8 mouse cellular contexts compared by ENCODE assay signal in the genomic region with DNA sequence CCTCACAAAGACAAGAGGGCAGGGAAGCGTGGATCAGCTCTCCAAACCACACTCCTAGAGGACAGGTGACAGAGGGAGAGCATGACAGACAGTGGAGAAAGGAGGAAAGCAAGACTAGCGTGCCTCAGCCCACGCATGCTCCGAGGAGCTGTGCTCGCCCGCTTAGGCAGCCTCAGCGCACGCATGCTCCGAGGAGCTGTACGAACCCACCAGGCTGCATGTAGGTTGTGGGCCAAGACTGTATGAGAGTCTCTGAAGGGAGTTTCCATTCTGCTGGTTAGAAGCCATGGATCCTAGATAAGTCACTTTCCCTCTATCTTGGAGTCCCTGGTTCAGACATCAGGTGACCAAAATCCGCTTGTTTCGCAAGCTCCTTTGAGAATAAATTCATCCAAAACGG. TPM values are rescaled to one million over a fixed set of nuclear protein-coding genes. Genes with fewer than 3 reads are reported as not detected.
DNase-seq lines count a peak whose midpoint lies in the region; ATAC-seq and TF ChIP-seq lines count a peak whose summit lies in the region.

No protein-coding gene starts in this region.

- H3K4me2 ChIP-seq in forebrain, embryonic 13.5 days = peak overlapping the region; percentile 54
- H3K4me2 ChIP-seq in intestine, postnatal 0 days (replicated peaks; ENCODE audit: low read depth) = peak overlapping the region; percentile 37
- peak overlapping the region; percentile 43 for H3K4me2 ChIP-seq in midbrain, embryonic 13.5 days (replicated peaks)

- peak; percentile 20 for DNase-seq in ovary, adult 18-20 months (ENCODE audit: low spot score)
- no peak for DNase-seq in ovary, postnatal 14 days (ENCODE audit: low spot score)
- DNase-seq in spleen, adult 18-20 months = no peak
- DNase-seq in Muller cell, postnatal 12 days (ENCODE audit: inconsistent ontology term) = no peak
- no peak for DNase-seq in cerebellum, adult 9-11 months

- peak overlapping the region; percentile 23 for H3K4me3 ChIP-seq in forebrain, embryonic 13.5 days
- H3K4me3 ChIP-seq in intestine, postnatal 0 days (ENCODE audit: low read depth, low read length) = peak overlapping the region; percentile 11; the same call in 1 of the 2 replicates
- peak overlapping the region; percentile 16 for H3K4me3 ChIP-seq in midbrain, embryonic 13.5 days (replicated peaks)

- H3K4me1 ChIP-seq in forebrain, embryonic 13.5 days = peaks cover 31% of the 10 kb centered on the region
- no peaks in the 10 kb centered on the region for H3K4me1 ChIP-seq in intestine, postnatal 0 days (replicated peaks; ENCODE audit: control insufficient read depth, insufficient read depth, low read length)
- H3K4me1 ChIP-seq in midbrain, embryonic 13.5 days (replicated peaks) = peaks cover 39% of the 10 kb centered on the region

- no peak for TF ChIP-seq CTCF in intestine, postnatal 0 days (IDR thresholded peaks at IDR 0.05; ENCODE audit: low read depth)

- peak overlapping the region; percentile 61 for H3K9ac ChIP-seq in forebrain, embryonic 13.5 days
- no peak overlapping the region for H3K9ac ChIP-seq in intestine, postnatal 0 days (ENCODE audit: low read depth, low read length)
- H3K9ac ChIP-seq in midbrain, embryonic 13.5 days (replicated peaks) = peak overlapping the region; percentile 52; the same call in 1 of the 2 replicates

- 5% methylated on average over 13 of the region's 13 CpGs for WGBS in forebrain, embryonic 13.5 days
- 31% methylated on average over 13 of the region's 13 CpGs for WGBS in intestine, postnatal 0 days
- WGBS in midbrain, embryonic 13.5 days = under 1% methylated on average over 13 of the region's 13 CpGs

- no peaks in the 10 kb centered on the region for H3K36me3 ChIP-seq in forebrain, embryonic 13.5 days (ENCODE audit: poor library complexity, severe bottlenecking)
- H3K36me3 ChIP-seq in intestine, postnatal 0 days (ENCODE audit: control insufficient read depth, insufficient read depth) = no peaks in the 10 kb centered on the region
- H3K36me3 ChIP-seq in midbrain, embryonic 13.5 days = no peaks in the 10 kb centered on the region

- no peaks in the 10 kb centered on the region for H3K27me3 ChIP-seq in forebrain, embryonic 13.5 days
- 0 out of 2 replicates have a peak, but pooled peaks cover 9% of the 10 kb centered on the region for H3K27me3 ChIP-seq in intestine, postnatal 0 days (replicated peaks; ENCODE audit: control insufficient read depth, insufficient read depth, low read length)
- H3K27me3 ChIP-seq in midbrain, embryonic 13.5 days = no peaks in the 10 kb centered on the region

- H3K27ac ChIP-seq in forebrain, embryonic 13.5 days = peak overlapping the region; percentile 92
- no peak overlapping the region for H3K27ac ChIP-seq in intestine, postnatal 0 days (ENCODE audit: low read depth, low read length)
- H3K27ac ChIP-seq in midbrain, embryonic 13.5 days = peak overlapping the region; percentile 93

- H3K9me3 ChIP-seq in forebrain, embryonic 13.5 days (replicated peaks) = no peaks in the 10 kb centered on the region
- H3K9me3 ChIP-seq in intestine, postnatal 0 days (ENCODE audit: control insufficient read depth) = no peaks in the 10 kb centered on the region
- H3K9me3 ChIP-seq in midbrain, embryonic 13.5 days = peaks cover 6% of the 10 kb centered on the region; the same call in 1 of the 2 replicates

- ATAC-seq in forebrain, embryonic 13.5 days = peak; percentile 94
- ATAC-seq in intestine, postnatal 0 days = no peak
- ATAC-seq in midbrain, embryonic 13.5 days = peak; percentile 91

RNA-seq across cellular contexts. Expression of a gene that starts 29.8 kb away (rescaled TPM):
- 33.0 and 33.9 TPM in 2 replicates for polyA plus RNA-seq in forebrain, embryonic 13.5 days (2015; fragmentation: Nextera tagmentation; extraction: Ambion mirVana)
- polyA plus RNA-seq in intestine, postnatal 0 days (2015; fragmentation: Nextera tagmentation; extraction: Ambion mirVana) = 1.5 and 1.9 TPM in 2 replicates
- polyA plus RNA-seq in midbrain, embryonic 13.5 days (2015; fragmentation: Nextera tagmentation; extraction: Ambion mirVana) = 50.0 and 56.8 TPM in 2 replicates

RNA-seq across cellular contexts. Expression of a gene that starts 40.2 kb away (rescaled TPM):
- 43.0 and 48.0 TPM in 2 replicates for polyA plus RNA-seq in forebrain, embryonic 13.5 days (2015; fragmentation: Nextera tagmentation; extraction: Ambion mirVana)
- polyA plus RNA-seq in intestine, postnatal 0 days (2015; fragmentation: Nextera tagmentation; extraction: Ambion mirVana) = 20.1 and 21.5 TPM in 2 replicates
- polyA plus RNA-seq in midbrain, embryonic 13.5 days (2015; fragmentation: Nextera tagmentation; extraction: Ambion mirVana) = 52.0 and 59.0 TPM in 2 replicates

Comparison
In these comparisons a context has a peak if more than half of its experiments do, and no peak if none do; other contexts are left out.
1. RNA of a gene that starts 29.8 kb away (polyA plus RNA-seq): 50.0 to 56.8 TPM in midbrain, embryonic 13.5 days and 33.0 to 33.9 TPM in forebrain, embryonic 13.5 days; 1.5 to 1.9 TPM in intestine, postnatal 0 days; every median in the first group is over 10 times any median in the second.
2. Peak in every context shown above with its lines, with median percentiles within 50 percentile points of each other: H3K4me2 ChIP-seq and H3K4me3 ChIP-seq.